Mouse (Mus musculus) MEL (cell line): Measurements from ENCODE around the gene Gm11983. TPM values are rescaled to one million over a fixed set of nuclear protein-coding genes. Genes with fewer than 3 reads are reported as not detected.
"Not testable (repeated sequence)": the region's sequence is repeated elsewhere in the genome, so short reads cannot be mapped to it uniquely, and the experiment has no call there.

Experiments
- DNase-seq: peaks from one replicate; pipeline ENCODE4 v3.0.0; 2011; ENCODE audit warnings: low read depth, low spot score
- H3K27ac ChIP-seq: 2 replicates; pipeline ENCODE4 v1.5.1; 2012; ENCODE audit warnings: low read depth, mild to moderate bottlenecking, control low read depth, low read length, moderate library complexity; ENCODE audit not compliant: control insufficient read depth
- H3K27me3 ChIP-seq, 2 experiments: fragments of 150-350 bp in 1 of 2; sonication (generic) in 1 of 2; 2 replicates each; pipeline ENCODE4 v1.6.1; 2012; ENCODE audit warnings: low read length in 2 of 2, mild to moderate bottlenecking in 2 of 2, improper control_type of control experiment in 1 of 2, moderate library complexity in 1 of 2; ENCODE audit not compliant: insufficient read depth in 2 of 2, control insufficient read depth in 1 of 2
- H3K36me3 ChIP-seq, 2 experiments: 2 replicates each; pipeline ENCODE4 v1.6.1; 2012 to 2014; ENCODE audit warnings: low read length in 2 of 2, improper control_type of control experiment in 1 of 2, inconsistent platforms in 1 of 2, mild to moderate bottlenecking in 1 of 2; ENCODE audit not compliant: insufficient read depth in 2 of 2, control insufficient read depth in 1 of 2
- H3K4me1 ChIP-seq, 2 experiments: fragments of 150-350 bp in 1 of 2; sonication (generic) in 1 of 2; 2 replicates each; pipeline ENCODE4 v1.6.1; 2012; ENCODE audit warnings: low read length in 2 of 2, improper control_type of control experiment in 1 of 2, mild to moderate bottlenecking in 1 of 2; ENCODE audit not compliant: insufficient read depth in 2 of 2, control insufficient read depth in 1 of 2
- H3K4me3 ChIP-seq, 2 experiments: fragments of 150-350 bp in 1 of 2; sonication (generic) in 1 of 2; 2 replicates each; pipeline ENCODE4 v1.5.1; 2012; ENCODE audit warnings: low read depth in 2 of 2, low read length in 2 of 2, mild to moderate bottlenecking in 2 of 2, moderate library complexity in 2 of 2, control low read depth in 1 of 2, improper control_type of control experiment in 1 of 2; ENCODE audit not compliant: control insufficient read depth in 1 of 2, insufficient read depth in 1 of 2
- H3K79me2 ChIP-seq: 2 replicates; pipeline ENCODE4 v1.6.1; 2012; ENCODE audit warnings: mild to moderate bottlenecking, low read length, moderate library complexity; ENCODE audit not compliant: control insufficient read depth, poor library complexity, insufficient read depth
- H3K9ac ChIP-seq: 2 replicates; pipeline ENCODE4 v1.6.1; 2012; ENCODE audit warnings: low read depth, mild to moderate bottlenecking, control low read depth, low read length, moderate library complexity; ENCODE audit not compliant: control insufficient read depth, poor library complexity, severe bottlenecking
- H3K9me3 ChIP-seq: fragments of 150-350 bp; sonication (generic); replicated peaks from 2 replicates; pipeline ENCODE4 v1.6.1; 2012; ENCODE audit warnings: mild to moderate bottlenecking, low read length, improper control_type of control experiment, moderate library complexity; ENCODE audit not compliant: insufficient read depth
- BHLHE40 ChIP-seq: IDR thresholded peaks from 2 replicates; pipeline ENCODE4 v1.6.1; 2012; ENCODE audit warnings: low read depth, mild to moderate bottlenecking, inconsistent platforms, low read length, improper control_type of control experiment, borderline replicate concordance
- CHD1 ChIP-seq: IDR thresholded peaks from 2 replicates; pipeline ENCODE4 v1.6.1; 2012; ENCODE audit warnings: low read depth, mild to moderate bottlenecking, inconsistent platforms, low read length, improper control_type of control experiment
- CTCF ChIP-seq, 3 experiments: IDR thresholded peaks in 2 of 3; conservative IDR thresholded peaks in 1 of 3; 2 replicates each; pipeline ENCODE4 v1.5.1; 2011 to 2012; ENCODE audit warnings: low read length in 3 of 3, low read depth in 2 of 3, mild to moderate bottlenecking in 2 of 3, improper control_type of control experiment in 1 of 3, inconsistent platforms in 1 of 3, mixed read lengths in 1 of 3, moderate library complexity in 1 of 3; ENCODE audit not compliant: control insufficient read depth in 1 of 3, insufficient read depth in 1 of 3, poor library complexity in 1 of 3, severe bottlenecking in 1 of 3
- GABPA ChIP-seq: IDR thresholded peaks from 2 replicates; pipeline ENCODE4 v1.6.1; 2012; ENCODE audit warnings: low read depth, mild to moderate bottlenecking, inconsistent platforms, low read length, improper control_type of control experiment, moderate library complexity
- MAX ChIP-seq: IDR thresholded peaks from 2 replicates; pipeline ENCODE4 v1.6.1; 2011; ENCODE audit warnings: low read length, improper control_type of control experiment
- MEF2A ChIP-seq: IDR thresholded peaks from 2 replicates; pipeline ENCODE4 v1.6.1; 2014; ENCODE audit warnings: low read depth, mild to moderate bottlenecking, inconsistent platforms, low read length, improper control_type of control experiment; ENCODE audit not compliant: poor library complexity, insufficient replicate concordance, severe bottlenecking; ENCODE audit errors: extremely low read depth
- POLR2AphosphoS2 ChIP-seq: IDR thresholded peaks from 2 replicates; pipeline ENCODE4 v1.6.1; 2011; ENCODE audit warnings: low read length, improper control_type of control experiment
- RAD21 ChIP-seq: IDR thresholded peaks from 2 replicates; pipeline ENCODE4 v1.6.1; 2011; ENCODE audit warnings: mild to moderate bottlenecking, low read depth, low read length, improper control_type of control experiment
- SIN3A ChIP-seq: IDR thresholded peaks from 2 replicates; pipeline ENCODE4 v1.6.1; 2012; ENCODE audit warnings: low read length, improper control_type of control experiment, inconsistent platforms
- SMC3 ChIP-seq: IDR thresholded peaks from 2 replicates; pipeline ENCODE4 v1.6.1; 2011; ENCODE audit warnings: low read depth, low read length, improper control_type of control experiment
- TCF12 ChIP-seq: IDR thresholded peaks from 2 replicates; pipeline ENCODE4 v1.6.1; 2014; ENCODE audit warnings: low read depth, mild to moderate bottlenecking, inconsistent platforms, low read length, improper control_type of control experiment, moderate library complexity
- ZNF384 ChIP-seq: IDR thresholded peaks from 2 replicates; pipeline ENCODE4 v1.6.1; 2012; ENCODE audit warnings: low read depth, mild to moderate bottlenecking, inconsistent platforms, low read length, improper control_type of control experiment
- polyA plus RNA-seq, 2 experiments: library from polyadenylated mRNA; stranded (reverse) in 1 of 2; unstranded in 1 of 2; fragments of >175 nt in 1 of 2; fragments of >200 nt in 1 of 2; gene quantifications; 2 replicates each; pipeline versions ENCODE4 v1.2.1 to v1.2.4; 2012; ENCODE audit warnings: low replicate concordance in 2 of 2, low read depth in 1 of 2; ENCODE audit not compliant: insufficient read length in 2 of 2, insufficient read depth in 1 of 2, missing spikeins in 1 of 2
- total RNA-seq: library from RNA; depleted of rRNA; stranded (reverse); fragments of 300-350 nt; gene quantifications from 2 replicates; pipeline ENCODE4 v1.2.3, GENCODE M21; 2012; rRNA removed

Gm11983 gene
- not detected in 2 replicates for total RNA-seq
- not detected for polyA plus RNA-seq

DNA sequence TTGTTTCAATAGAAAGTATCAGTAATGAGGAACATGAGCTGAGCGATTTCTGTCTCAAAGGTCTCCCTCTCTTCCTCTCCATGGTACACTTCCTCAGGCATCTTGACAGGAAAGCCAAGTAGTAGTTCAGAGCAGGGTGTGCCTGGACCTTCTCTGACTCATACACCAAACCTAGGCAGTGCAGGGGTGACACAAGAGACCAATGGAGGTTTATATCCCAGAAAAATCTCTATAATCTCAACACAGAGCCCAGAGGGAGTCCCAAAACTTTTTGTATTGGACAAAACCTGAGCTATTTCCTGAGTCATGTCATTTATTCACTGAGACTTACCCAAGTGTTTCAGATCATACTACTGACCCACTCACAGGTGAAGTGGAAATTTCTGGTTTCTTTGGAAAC lies at the start of gene Gm11983:
Gene Gm11983, minus strand, starts transcription at position 101 of the 400 bp plus-strand sequence.
- H3K79me2 ChIP-seq = no peaks in the 10 kb centered on the region
- no peak within 1 kb of the TSS for H3K4me3 ChIP-seq
- no peaks in the 10 kb centered on the region for H3K4me1 ChIP-seq
- no peak within 1 kb of the TSS for H3K27ac ChIP-seq
- DNase-seq = no peak
- H3K36me3 ChIP-seq = no peaks in the 10 kb centered on the region
- no peaks in the 10 kb centered on the region for H3K9me3 ChIP-seq
- no peaks in the 10 kb centered on the region for H3K27me3 ChIP-seq
- TF ChIP-seq ZNF384 (no peak), SMC3 (no peak), SIN3A (no peak), RAD21 (no peak), POLR2AphosphoS2 (no peak), CHD1 (no peak), MEF2A (no peak), MAX (no peak), GABPA (no peak), BHLHE40 (no peak), CTCF (IDR thresholded peaks at IDR 0.05 in 2 of 3, conservative IDR thresholded peaks at IDR 0.05 in 1 of 3; ENCODE audit: control insufficient read depth in 1 of 3, insufficient read depth in 1 of 3, low read depth in 2 of 3, low read length in 3 of 3, poor library complexity in 1 of 3, severe bottlenecking in 1 of 3) (no peak), TCF12 (no peak)
- H3K9ac ChIP-seq = no peak within 1 kb of the TSS

DNA sequence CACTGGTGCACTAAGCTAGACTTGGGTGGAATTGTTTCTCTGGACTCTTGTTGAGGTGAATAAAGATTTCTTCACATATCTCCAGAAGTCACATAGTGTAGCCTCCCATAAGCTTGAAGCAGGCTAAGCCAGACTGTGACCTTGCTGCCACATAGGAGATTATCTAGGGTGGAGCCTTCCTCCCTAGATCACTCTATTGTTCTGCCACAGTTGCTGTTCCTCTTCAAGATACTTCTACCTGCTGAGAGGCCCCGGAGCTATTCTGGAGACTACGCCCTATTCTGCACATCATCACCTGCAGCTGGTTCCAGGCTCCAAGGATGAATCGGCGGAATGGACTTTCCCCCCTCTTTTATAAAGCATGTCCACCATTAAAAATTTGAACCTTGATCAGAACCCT lies 45.6 kb upstream of the Gm11983 start:
- not testable (repeated sequence) for H3K36me3 ChIP-seq, H3K9me3 ChIP-seq, H3K4me3 ChIP-seq, DNase-seq, H3K9ac ChIP-seq, H3K4me1 ChIP-seq, H3K27ac ChIP-seq, H3K27me3 ChIP-seq, H3K79me2 ChIP-seq

DNA sequence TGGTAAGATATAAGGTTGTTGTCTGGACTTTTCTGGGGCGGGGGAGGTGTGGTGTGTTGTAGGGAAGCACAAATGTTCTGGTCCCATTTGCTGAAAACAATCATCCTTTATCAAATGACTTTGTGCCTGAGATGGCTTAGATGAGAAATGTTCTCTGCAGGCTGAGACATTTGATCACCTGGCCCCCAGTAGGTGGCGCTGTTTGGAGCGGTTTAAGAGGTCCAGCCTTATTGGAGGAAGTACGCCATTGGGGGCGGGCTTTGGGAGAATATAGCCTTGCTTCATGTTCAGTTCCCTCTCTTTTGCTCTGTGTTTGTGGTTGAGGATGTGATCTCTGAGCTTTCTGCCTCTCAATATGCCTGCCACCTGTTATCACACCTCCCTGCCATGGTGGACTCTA lies 44.2 kb upstream of the Gm11983 start:
- Histone ChIP-seq H3K4me1 (no peaks in the 10 kb centered on the region), H3K79me2 (no peaks in the 10 kb centered on the region), H3K9me3 (no peaks in the 10 kb centered on the region), H3K27ac (no peak overlapping the region), H3K4me3 (no peak overlapping the region), H3K9ac (no peak overlapping the region), H3K36me3 (no peaks in the 10 kb centered on the region), H3K27me3 (no peaks in the 10 kb centered on the region)
- peak; percentile 52 for DNase-seq
- peak; percentile 57 to 73 (median 60) for TF ChIP-seq CTCF (IDR thresholded peaks at IDR 0.05 in 2 of 3, conservative IDR thresholded peaks at IDR 0.05 in 1 of 3; ENCODE audit: control insufficient read depth in 1 of 3, insufficient read depth in 1 of 3, low read depth in 2 of 3, low read length in 3 of 3, poor library complexity in 1 of 3, severe bottlenecking in 1 of 3)
- TF ChIP-seq SMC3 = 0 out of 2 replicates have a peak, but pooled peaks have one; percentile 23
- TF ChIP-seq CHD1 = no peak
